Mouse (Mus musculus) midbrain, embryonic 13.5 days (tissue): ENCODE data around the gene Col13a1. TPM values are rescaled to one million over a fixed set of nuclear protein-coding genes. Genes with fewer than 3 reads are reported as not detected.

Experiments
- ATAC-seq: fragments of 200-750 bp; cut with Nextera tagmentation; 2 replicates; pipeline ENCODE4 v1.8.0; 2017; ENCODE audit warnings: mild to moderate bottlenecking, moderate TSS enrichment, moderate library complexity
- H3K27ac ChIP-seq: fragments of 300-500 bp; sonication (generic); 2 replicates; pipeline ENCODE4 v1.5.1; 2015; ENCODE audit warnings: inconsistent platforms, mild to moderate bottlenecking, moderate library complexity
- H3K27me3 ChIP-seq: fragments of 300-500 bp; sonication (generic); 2 replicates; pipeline ENCODE4 v1.6.1; 2015; ENCODE audit warnings: mild to moderate bottlenecking, inconsistent platforms
- H3K36me3 ChIP-seq: fragments of 300-500 bp; sonication (generic); 2 replicates; pipeline ENCODE4 v1.6.1; 2015; ENCODE audit warnings: mild to moderate bottlenecking, inconsistent platforms
- H3K4me1 ChIP-seq: fragments of 300-500 bp; sonication (generic); replicated peaks from 2 replicates; pipeline ENCODE4 v1.6.1; 2015; ENCODE audit warnings: inconsistent platforms
- H3K4me2 ChIP-seq: fragments of 300-500 bp; sonication (generic); replicated peaks from 2 replicates; pipeline ENCODE4 v1.6.1; 2015; ENCODE audit warnings: moderate library complexity, mild to moderate bottlenecking, inconsistent platforms
- H3K4me3 ChIP-seq: fragments of 300-500 bp; sonication (generic); replicated peaks from 2 replicates; pipeline ENCODE4 v1.5.1; 2015; ENCODE audit warnings: mild to moderate bottlenecking, inconsistent platforms
- H3K9ac ChIP-seq: fragments of 300-500 bp; sonication (generic); replicated peaks from 2 replicates; pipeline ENCODE4 v1.6.1; 2015; ENCODE audit warnings: mild to moderate bottlenecking, inconsistent platforms
- H3K9me3 ChIP-seq: fragments of 300-500 bp; sonication (generic); 2 replicates; pipeline ENCODE4 v1.6.1; 2016; ENCODE audit warnings: mild to moderate bottlenecking, inconsistent platforms
- WGBS: fragments of 180-500 bp; shearing (Covaris S2); methylation state at CpG from one replicate; pipeline ENCODE4 v1.1.7; 2015; 5-methylcytosine and 5-hydroxymethylcytosine counted together
- polyA plus RNA-seq: library from polyadenylated mRNA; unstranded; fragments of >200 nt; fragmentation: Nextera tagmentation; extraction: Ambion mirVana; gene quantifications from 2 replicates; pipeline ENCODE4 v1.2.1, GENCODE M21; 2015

Col13a1 gene
- 1.1 and 1.2 TPM in 2 replicates for polyA plus RNA-seq

DNA sequence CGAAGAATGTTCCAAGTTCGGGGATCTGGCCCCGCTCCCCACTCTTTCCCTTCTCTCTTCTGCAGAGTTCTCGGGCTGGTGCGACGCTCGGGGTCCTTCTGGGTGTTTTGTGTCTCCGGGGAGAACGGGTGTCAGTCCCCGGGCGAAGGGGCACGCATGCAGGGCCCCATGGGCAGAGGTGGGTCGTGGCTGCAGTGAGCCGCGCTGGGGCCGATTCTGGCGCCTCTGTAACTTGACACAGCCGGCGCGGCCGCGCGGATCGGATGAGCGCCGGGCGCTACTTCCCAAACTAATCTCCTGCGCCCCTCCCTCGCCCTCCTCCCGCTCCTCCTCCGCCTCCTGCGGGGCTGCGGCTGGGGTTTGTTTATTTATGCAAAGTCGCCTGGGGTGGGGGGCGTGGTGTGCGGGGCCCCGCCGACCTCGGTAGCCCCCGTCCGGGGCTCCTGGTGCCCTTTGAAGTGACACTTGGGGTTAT, at the start of gene Col13a1:
TSS of gene Col13a1 (minus strand) at position 243 of the 475 bp plus-strand sequence.
- Histone ChIP-seq H3K4me2 (peak within 1 kb of the TSS; percentile 66), H3K9me3 (no peaks in the 10 kb centered on the region), H3K4me3 (peak within 1 kb of the TSS; percentile 43), H3K9ac (peak within 1 kb of the TSS; percentile 52), H3K4me1 (peaks cover 21% of the 10 kb centered on the region), H3K27me3 (peaks cover 69% of the 10 kb centered on the region), H3K36me3 (no peaks in the 10 kb centered on the region), H3K27ac (no peak within 1 kb of the TSS)
- no peak for ATAC-seq
- under 1% methylated on average over 38 of the region's 41 CpGs for WGBS

GRCm38 (mm10) chr10:62027699-62028098, 48.8 kb upstream of the Col13a1 start:
- Histone ChIP-seq H3K9me3 (no peaks in the 10 kb centered on the region), H3K27ac (no peak overlapping the region), H3K4me2 (no peak overlapping the region), H3K4me1 (no peaks in the 10 kb centered on the region), H3K36me3 (no peaks in the 10 kb centered on the region), H3K4me3 (no peak overlapping the region), H3K27me3 (no peaks in the 10 kb centered on the region), H3K9ac (no peak overlapping the region)
- no peak for ATAC-seq
- WGBS = 65% methylated on average over 12 of the region's 12 CpGs

- Histone ChIP-seq H3K4me2 (no peak overlapping the region), H3K4me3 (no peak overlapping the region), H3K4me1 (peaks cover 5% of the 10 kb centered on the region; the same call in 1 of the 2 replicates), H3K9ac (no peak overlapping the region), H3K27me3 (no peaks in the 10 kb centered on the region), H3K36me3 (no peaks in the 10 kb centered on the region), H3K9me3 (no peaks in the 10 kb centered on the region), H3K27ac (no peak overlapping the region)
- no peak for ATAC-seq
- 73% methylated on average over 19 of the region's 19 CpGs for WGBS
Measured at GRCm38 (mm10) chr10:62023821-62024551, 45.1 kb upstream of the Col13a1 start.

DNA sequence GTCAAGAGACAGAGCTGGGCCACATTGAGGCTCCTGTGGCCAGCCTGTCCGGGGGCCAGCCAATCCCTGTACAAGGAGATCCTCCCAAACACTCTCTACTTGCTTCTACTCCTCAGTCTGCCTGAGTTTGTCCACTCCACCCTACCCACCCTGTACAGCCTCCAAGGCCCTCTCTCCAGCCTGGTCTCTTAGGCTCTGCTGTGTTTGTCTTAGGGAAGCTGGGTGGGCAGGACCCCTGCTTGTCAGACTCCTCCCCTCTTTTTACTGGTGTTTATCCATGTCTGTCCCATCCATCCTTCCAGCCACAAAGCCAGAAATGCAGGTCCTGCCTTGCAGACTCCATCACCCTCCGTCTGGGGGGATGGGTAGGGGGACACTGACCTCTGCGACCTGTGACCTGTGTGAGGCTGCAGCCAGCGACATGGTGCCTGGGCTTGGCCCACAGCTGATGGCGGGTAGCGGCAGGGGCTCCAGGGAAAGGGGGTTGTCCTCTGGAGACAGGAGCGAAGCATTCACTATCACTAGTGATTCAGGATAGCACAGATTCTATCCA, 41.2 kb upstream of the Col13a1 start:
- no peaks in the 10 kb centered on the region for H3K36me3 ChIP-seq

DNA sequence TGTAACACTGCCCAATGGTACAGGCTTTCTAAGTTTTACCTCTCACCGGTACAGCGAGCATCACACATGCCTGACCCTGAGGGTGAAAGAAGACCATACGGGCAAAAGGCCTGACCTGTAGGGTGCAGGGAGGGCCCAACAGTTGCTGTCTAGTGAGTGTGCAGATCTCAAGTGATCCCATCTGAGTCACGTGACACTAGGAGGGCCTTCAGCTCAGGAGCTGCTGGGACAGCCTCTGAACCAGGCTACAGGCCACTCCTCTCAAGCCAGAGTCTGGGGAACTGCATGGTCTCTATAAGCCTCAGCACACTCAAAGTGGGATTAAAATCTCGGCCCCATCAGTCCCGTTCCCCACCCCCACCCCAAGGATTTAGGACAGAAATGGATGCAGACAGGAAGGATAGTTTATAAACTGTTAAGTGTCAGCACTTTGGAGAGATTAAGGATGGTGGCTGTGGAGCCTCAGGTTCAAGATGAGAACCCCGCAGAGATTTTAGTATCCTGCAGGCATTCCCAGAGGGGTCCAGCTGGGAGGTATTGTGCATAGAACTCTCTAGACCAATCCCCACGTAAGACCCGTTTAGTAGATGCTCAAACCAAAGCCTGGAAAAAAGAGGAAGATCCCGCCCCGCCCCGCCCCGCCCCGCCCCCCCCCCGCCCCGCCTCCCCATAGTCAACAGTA, 40.6 kb upstream of the Col13a1 start:
- 18% methylated on average over 16 of the region's 16 CpGs for WGBS
- Histone ChIP-seq H3K4me1 (peaks cover 12% of the 10 kb centered on the region; the same call in 1 of the 2 replicates), H3K27ac (no peak overlapping the region), H3K9me3 (no peaks in the 10 kb centered on the region), H3K9ac (no peak overlapping the region), H3K4me3 (no peak overlapping the region), H3K27me3 (no peaks in the 10 kb centered on the region), H3K4me2 (no peak overlapping the region), H3K36me3 (no peaks in the 10 kb centered on the region)
- 0 out of 2 replicates have a peak, but pooled peaks have one; percentile 8 for ATAC-seq

More for the DNA sequence above, 41.2 kb upstream of the Col13a1 start:
- no peak overlapping the region for H3K4me3 ChIP-seq
- H3K4me1 ChIP-seq = peaks cover 12% of the 10 kb centered on the region; the same call in 1 of the 2 replicates
- 0 out of 2 replicates have a peak, but pooled peaks have one; percentile 27 for ATAC-seq
- WGBS = 15% methylated on average over 7 of the region's 7 CpGs
- H3K9ac ChIP-seq = no peak overlapping the region
- no peak overlapping the region for H3K4me2 ChIP-seq
- no peaks in the 10 kb centered on the region for H3K27me3 ChIP-seq
- no peak overlapping the region for H3K27ac ChIP-seq
- H3K9me3 ChIP-seq = no peaks in the 10 kb centered on the region

- WGBS = 35% methylated on average over 6 of the region's 6 CpGs
- no peaks in the 10 kb centered on the region for H3K36me3 ChIP-seq
- no peaks in the 10 kb centered on the region for H3K27me3 ChIP-seq
- H3K4me3 ChIP-seq = no peak overlapping the region
- H3K9ac ChIP-seq = no peak overlapping the region
- no peak overlapping the region for H3K27ac ChIP-seq
- peak; percentile 62 for ATAC-seq
- H3K4me1 ChIP-seq = peaks cover 12% of the 10 kb centered on the region; the same call in 1 of the 2 replicates
- no peak overlapping the region for H3K4me2 ChIP-seq
- no peaks in the 10 kb centered on the region for H3K9me3 ChIP-seq
Measured at GRCm38 (mm10) chr10:62016947-62017346, 38.0 kb upstream of the Col13a1 start.

DNA sequence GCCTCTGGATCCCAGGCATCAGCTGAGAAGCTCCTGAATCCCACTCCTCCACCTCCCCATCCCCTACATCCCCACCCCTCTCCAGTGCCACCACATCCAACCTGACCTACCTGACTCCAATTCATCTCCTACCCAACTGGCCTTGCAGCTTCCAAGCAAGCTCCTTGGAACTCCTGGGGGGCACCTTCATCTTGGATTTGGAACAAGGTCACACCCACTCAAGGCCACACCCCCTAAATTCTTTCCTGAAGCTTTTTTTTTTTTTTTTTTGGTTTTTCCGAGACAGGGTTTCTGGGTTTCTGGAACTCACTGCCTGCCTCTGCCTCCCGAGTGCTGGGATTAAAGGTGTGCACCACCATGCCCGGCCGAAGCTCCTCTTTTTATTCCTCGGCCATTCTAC, 34.3 kb upstream of the Col13a1 start:
- Histone ChIP-seq H3K4me2 (no peak overlapping the region), H3K4me3 (no peak overlapping the region), H3K27ac (no peak overlapping the region), H3K36me3 (no peaks in the 10 kb centered on the region), H3K9ac (no peak overlapping the region), H3K4me1 (peaks cover 7% of the 10 kb centered on the region; the same call in 1 of the 2 replicates), H3K27me3 (no peaks in the 10 kb centered on the region), H3K9me3 (no peaks in the 10 kb centered on the region)
- ATAC-seq = no peak
- 91% methylated on average over 5 of the region's 5 CpGs for WGBS

DNA sequence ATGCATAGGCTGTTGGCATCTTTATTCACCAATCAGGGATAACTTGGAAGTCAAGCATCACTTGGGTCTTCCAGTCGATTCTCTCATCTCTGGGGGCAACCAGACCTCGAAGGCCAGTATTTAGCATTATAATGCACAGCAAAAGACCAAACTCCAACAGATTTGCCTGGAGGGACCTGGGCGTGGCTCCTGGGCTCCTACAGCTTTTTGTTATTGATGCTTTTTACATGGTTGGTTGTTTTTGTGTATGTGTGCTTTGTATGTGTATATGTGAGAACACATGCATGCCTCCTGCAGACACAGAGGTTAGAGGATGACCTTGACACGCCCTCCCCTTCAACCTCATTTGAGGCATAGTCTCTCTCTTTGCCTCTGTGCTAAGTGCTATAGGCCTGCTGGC, 33.5 kb upstream of the Col13a1 start:
- Histone ChIP-seq H3K4me1 (peaks cover 7% of the 10 kb centered on the region; the same call in 1 of the 2 replicates), H3K4me3 (no peak overlapping the region), H3K36me3 (no peaks in the 10 kb centered on the region), H3K27me3 (no peaks in the 10 kb centered on the region), H3K27ac (no peak overlapping the region), H3K9me3 (no peaks in the 10 kb centered on the region), H3K4me2 (no peak overlapping the region), H3K9ac (no peak overlapping the region)
- ATAC-seq = no peak
- WGBS = 69% methylated on average over 4 of the region's 4 CpGs

DNA sequence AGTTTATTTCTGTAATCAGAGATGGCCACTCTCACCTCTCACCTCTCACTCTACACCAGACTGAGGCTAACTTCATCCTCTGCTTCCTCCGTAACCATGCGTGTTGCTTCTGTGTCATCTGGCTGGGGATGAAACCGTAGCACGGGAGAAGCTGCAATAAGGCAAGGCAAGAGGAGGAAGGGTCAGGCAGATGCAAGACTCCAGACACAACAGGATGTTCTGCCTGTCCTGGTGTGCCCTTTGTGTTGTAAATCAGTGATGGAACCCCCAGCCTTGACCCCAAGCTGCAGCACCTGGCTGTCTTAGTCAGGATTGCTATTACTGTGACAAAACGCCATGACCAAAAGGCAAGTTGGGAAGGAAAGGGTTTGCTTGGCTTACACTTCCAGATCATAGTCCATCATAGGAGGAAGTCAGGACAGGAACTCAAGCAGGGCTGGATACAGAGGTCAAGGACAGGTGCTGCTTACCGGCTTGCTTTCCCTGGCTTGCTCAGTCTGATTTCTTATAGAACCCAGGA, 31.1 kb upstream of the Col13a1 start:
- no peak for ATAC-seq
- no peaks in the 10 kb centered on the region for H3K9me3 ChIP-seq
- no peaks in the 10 kb centered on the region for H3K27me3 ChIP-seq
- no peak overlapping the region for H3K9ac ChIP-seq
- no peaks in the 10 kb centered on the region for H3K36me3 ChIP-seq
- H3K4me3 ChIP-seq = no peak overlapping the region
- WGBS = 80% methylated on average over 6 of the region's 6 CpGs
- no peaks in the 10 kb centered on the region for H3K4me1 ChIP-seq
- no peak overlapping the region for H3K4me2 ChIP-seq
- H3K27ac ChIP-seq = no peak overlapping the region

DNA sequence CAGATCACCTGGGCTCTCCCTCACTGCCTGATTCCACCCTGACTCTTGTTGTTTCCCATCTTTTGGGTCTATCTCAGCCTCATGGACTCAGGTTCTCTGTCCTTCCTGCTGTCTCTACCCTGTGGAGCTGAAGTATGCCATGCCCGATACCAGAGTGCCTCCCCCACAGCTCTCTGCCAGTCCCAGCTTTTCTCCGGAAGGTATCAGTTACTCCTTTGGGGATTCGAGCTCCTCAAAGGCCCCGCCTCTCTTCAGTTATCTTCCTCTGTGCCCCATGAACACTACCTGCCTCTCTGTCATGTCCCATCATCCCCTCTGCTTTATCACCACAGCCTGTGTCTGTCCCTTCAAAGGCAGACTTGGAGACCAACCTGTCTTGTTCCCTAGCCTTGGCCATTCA, 29.1 kb upstream of the Col13a1 start:
- H3K4me1 ChIP-seq = no peaks in the 10 kb centered on the region
- H3K36me3 ChIP-seq = no peaks in the 10 kb centered on the region
- H3K9ac ChIP-seq = no peak overlapping the region
- no peak for ATAC-seq
- H3K27me3 ChIP-seq = no peaks in the 10 kb centered on the region
- no peak overlapping the region for H3K27ac ChIP-seq
- 82% methylated on average over 4 of the region's 4 CpGs for WGBS
- no peaks in the 10 kb centered on the region for H3K9me3 ChIP-seq
- no peak overlapping the region for H3K4me2 ChIP-seq
- H3K4me3 ChIP-seq = no peak overlapping the region

- no peak overlapping the region for H3K27ac ChIP-seq
- H3K36me3 ChIP-seq = no peaks in the 10 kb centered on the region
- no peaks in the 10 kb centered on the region for H3K9me3 ChIP-seq
- H3K4me3 ChIP-seq = no peak overlapping the region
- H3K4me2 ChIP-seq = no peak overlapping the region
- H3K9ac ChIP-seq = no peak overlapping the region
- WGBS = 77% methylated on average over 8 of the region's 8 CpGs
- no peaks in the 10 kb centered on the region for H3K4me1 ChIP-seq
- H3K27me3 ChIP-seq = no peaks in the 10 kb centered on the region
- ATAC-seq = no peak
Measured at GRCm38 (mm10) chr10:62006371-62006770, 27.5 kb upstream of the Col13a1 start.

- no peaks in the 10 kb centered on the region for H3K27me3 ChIP-seq
- no peaks in the 10 kb centered on the region for H3K36me3 ChIP-seq
- no peaks in the 10 kb centered on the region for H3K9me3 ChIP-seq
- ATAC-seq = no peak
- no peaks in the 10 kb centered on the region for H3K4me1 ChIP-seq
- no peak overlapping the region for H3K27ac ChIP-seq
- WGBS = 96% methylated on average over 1 of the region's 1 CpGs
- H3K9ac ChIP-seq = no peak overlapping the region
- H3K4me3 ChIP-seq = no peak overlapping the region
- no peak overlapping the region for H3K4me2 ChIP-seq
Measured at GRCm38 (mm10) chr10:62000216-62000615, 21.3 kb upstream of the Col13a1 start.
